Mouse (Mus musculus) right cerebral cortex, postnatal 14 days (tissue): ENCODE measurements around the gene Hmx2.

Source experiments
- DNase-seq: peaks from one replicate; pipeline ENCODE4 v3.0.0; 2022

Gene Hmx2

GRCm38 (mm10) chr7:131556541-131557271 is 8.1 kb downstream of the Hmx2 start:
- DNase-seq = no peak

- DNase-seq = no peak
Observed at GRCm38 (mm10) chr7:131557751-131558150, 9.2 kb downstream of the Hmx2 start.

- DNase-seq = peak; percentile 88
Observed at GRCm38 (mm10) chr7:131559986-131560696, 11.6 kb downstream of the Hmx2 start, which contains the start of gene Bub3. Bub3 (plus strand) TSS chr7:131560222.

GRCm38 (mm10) chr7:131560697-131561042 is 12.1 kb downstream of the Hmx2 start:
- no peak for DNase-seq

GRCm38 (mm10) chr7:131575246-131575645 is 26.7 kb downstream of the Hmx2 start:
- no peak for DNase-seq

- no peak for DNase-seq
Observed at GRCm38 (mm10) chr7:131582178-131582577, 33.6 kb downstream of the Hmx2 start.

- no peak for DNase-seq
Observed at GRCm38 (mm10) chr7:131585551-131585950, 37.0 kb downstream of the Hmx2 start.

- no peak for DNase-seq
Observed at GRCm38 (mm10) chr7:131597779-131598482, 49.4 kb downstream of the Hmx2 start.

- DNase-seq = peak; percentile 46
Observed at GRCm38 (mm10) chr7:131598483-131598824, 49.9 kb downstream of the Hmx2 start.

GRCm38 (mm10) chr7:131602106-131602505 is 53.5 kb downstream of the Hmx2 start:
- no peak for DNase-seq

- no peak for DNase-seq
Observed at GRCm38 (mm10) chr7:131603186-131603585, 54.6 kb downstream of the Hmx2 start.

GRCm38 (mm10) chr7:131604946-131605345 is 56.4 kb downstream of the Hmx2 start:
- no peak for DNase-seq

GRCm38 (mm10) chr7:131605481-131605880 is 56.9 kb downstream of the Hmx2 start:
- DNase-seq = no peak
